In genomic region chr3:50300952-50301303, GRCm38 (mm10) we compare ENCODE assay signal across 8 mouse cellular contexts.
A peak's percentile ranks its signal among the peaks of the same experiment; 100 is the strongest.
DNase-seq lines count a peak whose midpoint lies in the region; ATAC-seq lines count a peak whose summit lies in the region.

No protein-coding gene starts in this region.

- peak; percentile 2 to 28 for DNase-seq in CD8-positive naive resting alpha-beta T cell, adult 2 months (ENCODE audit: low read depth in 2 of 2, low spot score in 2 of 2)
- DNase-seq in MN1 (ENCODE audit: low spot score) = peak; percentile 40
- peak; percentile 36 for DNase-seq in cerebellum, adult 9-11 months
- DNase-seq in frontal cortex, adult 2 months (ENCODE audit: extremely low spot score in 1 of 2, low spot score in 1 of 2) = peak; percentile 17 to 86
- peak; percentile 69 for DNase-seq in layer of hippocampus, adult 11-12 months (ENCODE audit: low spot score)
- peak; percentile 28 to 64 for DNase-seq in lung, postnatal 4 days
- DNase-seq in right cerebral cortex, postnatal 10 days (ENCODE audit: low spot score in 2 of 2) = peak; percentile 74 to 82

- ATAC-seq in erythroid progenitor cell, adult 5-6 weeks (replicated peaks; ENCODE audit: low FRiP score, poor library complexity, severe bottlenecking) = no peak

Comparison
In these comparisons a context has a peak if more than half of its experiments do, and no peak if none do; other contexts are left out.
1. DNase-seq: peak in every context shown above with its lines; median percentile 78 in right cerebral cortex, postnatal 10 days; 69 in layer of hippocampus, adult 11-12 months; 52 in frontal cortex, adult 2 months; 46 in lung, postnatal 4 days; 40 in MN1; 36 in cerebellum, adult 9-11 months; 15 in CD8-positive naive resting alpha-beta T cell, adult 2 months.